Mouse (Mus musculus): ENCODE data around the gene Thpo.

- TF ChIP-seq CHD2 (IDR thresholded peaks at IDR 0.05; ENCODE audit: low read depth, low read length) = no peak
- no peak for TF ChIP-seq ZC3H11A (IDR thresholded peaks at IDR 0.05; ENCODE audit: borderline replicate concordance, low read depth, low read length)
- no peak for TF ChIP-seq ZNF384 (IDR thresholded peaks at IDR 0.05; ENCODE audit: low read depth, low read length)
Observed at GRCm38 (mm10) chr16:20676702-20677101, 57.6 kb downstream of the Thpo start.
